Mouse (Mus musculus) megakaryocyte, embryonic 14.5 days (primary cell): ENCODE results near the gene Lbhd2. TPM values are rescaled to one million over a fixed set of nuclear protein-coding genes. Genes with fewer than 3 reads are reported as not detected.
A peak's percentile ranks its signal among the peaks of the same experiment; 100 is the strongest.

Source experiments
- H3K27me3 ChIP-seq: replicated peaks from 2 replicates; pipeline ENCODE3; 2012; ENCODE audit warnings: inconsistent platforms
- H3K36me3 ChIP-seq: replicated peaks from 2 replicates; pipeline ENCODE3; 2012; ENCODE audit warnings: low read length, inconsistent platforms, mixed read lengths
- H3K4me1 ChIP-seq: 2 replicates; pipeline ENCODE4 v1.6.1; 2012; ENCODE audit warnings: inconsistent platforms
- H3K4me3 ChIP-seq: replicated peaks from 2 replicates; pipeline ENCODE3; 2012; ENCODE audit warnings: moderate library complexity, mild to moderate bottlenecking, inconsistent platforms
- H3K9me3 ChIP-seq: 2 replicates; pipeline ENCODE4 v1.6.1; 2012; ENCODE audit warnings: inconsistent platforms
- FLI1 ChIP-seq: IDR thresholded peaks from 2 replicates; pipeline ENCODE4 v1.6.1; 2012; ENCODE audit warnings: low read length, inconsistent platforms, mixed read lengths
- GATA1 ChIP-seq: IDR thresholded peaks from 3 replicates; pipeline ENCODE4 v1.6.1; 2012; ENCODE audit warnings: mixed read lengths, low read length, inconsistent platforms, borderline replicate concordance
- polyA plus RNA-seq: library from polyadenylated mRNA; stranded (reverse); fragments of >175 nt; gene quantifications from 2 replicates; pipeline ENCODE4 v1.2.3, GENCODE M21; 2012; ENCODE audit warnings: low replicate concordance; ENCODE audit not compliant: insufficient read depth

Lbhd2 gene
- polyA plus RNA-seq, 1 experiment, result not detected

GRCm38 (mm10) chr12:111376826-111377331 lies 29.7 kb upstream of the Lbhd2 start:
- H3K9me3 ChIP-seq, result no peaks in the 10 kb centered on the region
- H3K4me3 ChIP-seq, result peak overlapping the region; percentile 97
- TF ChIP-seq GATA1 (no peak), FLI1 (no peak)
- H3K4me1 ChIP-seq, result peaks cover 52% of the 10 kb centered on the region
- peaks cover 74% of the 10 kb centered on the region for H3K27me3 ChIP-seq
- no peaks in the 10 kb centered on the region for H3K36me3 ChIP-seq

GRCm38 (mm10) chr12:111377376-111377973 lies 29.1 kb upstream of the Lbhd2 start, which contains the start of gene Cdc42bpb:
TSS of gene Cdc42bpb (minus strand) at chr12:111377718.
- peaks cover 78% of the 10 kb centered on the region for H3K27me3 ChIP-seq
- H3K9me3 ChIP-seq, result no peaks in the 10 kb centered on the region
- H3K4me3 ChIP-seq, result peak within 1 kb of the TSS; percentile 97
- peaks cover 53% of the 10 kb centered on the region for H3K4me1 ChIP-seq
- TF ChIP-seq FLI1 (no peak), GATA1 (no peak)
- H3K36me3 ChIP-seq, result no peaks in the 10 kb centered on the region

GRCm38 (mm10) chr12:111377986-111378490 lies 28.6 kb upstream of the Lbhd2 start:
- Histone ChIP-seq H3K4me3 (peak overlapping the region; percentile 97), H3K4me1 (peaks cover 54% of the 10 kb centered on the region), H3K36me3 (no peaks in the 10 kb centered on the region), H3K27me3 (peaks cover 83% of the 10 kb centered on the region), H3K9me3 (no peaks in the 10 kb centered on the region)
- TF ChIP-seq FLI1, result no peak
- TF ChIP-seq GATA1, result no peak

- H3K4me1 ChIP-seq, result peaks cover 58% of the 10 kb centered on the region
- no peaks in the 10 kb centered on the region for H3K9me3 ChIP-seq
- no peaks in the 10 kb centered on the region for H3K36me3 ChIP-seq
- peaks cover 86% of the 10 kb centered on the region for H3K27me3 ChIP-seq
- no peak for TF ChIP-seq FLI1
- TF ChIP-seq GATA1, result no peak
- no peak overlapping the region for H3K4me3 ChIP-seq
These were observed 27.8 kb upstream of the Lbhd2 start for GRCm38 (mm10) chr12:111378812-111379211.

- no peaks in the 10 kb centered on the region for H3K36me3 ChIP-seq
- H3K27me3 ChIP-seq, result peaks cover 55% of the 10 kb centered on the region
- H3K4me3 ChIP-seq, result peak overlapping the region; percentile 46
These were observed 20.5 kb upstream of the Lbhd2 start for GRCm38 (mm10) chr12:111385883-111386641.

GRCm38 (mm10) chr12:111386642-111387120 lies 19.9 kb upstream of the Lbhd2 start:
- Histone ChIP-seq H3K9me3 (peaks cover 6% of the 10 kb centered on the region), H3K27me3 (peaks cover 49% of the 10 kb centered on the region), H3K4me3 (peak overlapping the region; percentile 53), H3K4me1 (peaks cover 29% of the 10 kb centered on the region), H3K36me3 (no peaks in the 10 kb centered on the region)
- TF ChIP-seq GATA1 (no peak), FLI1 (no peak)

More at GRCm38 (mm10) chr12:111385883-111386641, 20.5 kb upstream of the Lbhd2 start:
- TF ChIP-seq GATA1 (no peak), FLI1 (no peak)
- Histone ChIP-seq H3K9me3 (peaks cover 6% of the 10 kb centered on the region), H3K4me1 (peaks cover 35% of the 10 kb centered on the region)

GRCm38 (mm10) chr12:111387146-111387545 lies 19.5 kb upstream of the Lbhd2 start:
- Histone ChIP-seq H3K4me3 (no peak overlapping the region), H3K36me3 (no peaks in the 10 kb centered on the region), H3K9me3 (peaks cover 6% of the 10 kb centered on the region), H3K4me1 (peaks cover 25% of the 10 kb centered on the region), H3K27me3 (peaks cover 45% of the 10 kb centered on the region)
- TF ChIP-seq FLI1 (no peak), GATA1 (no peak)

- no peak overlapping the region for H3K4me3 ChIP-seq
- TF ChIP-seq FLI1 (no peak), GATA1 (no peak)
- peaks cover 12% of the 10 kb centered on the region for H3K4me1 ChIP-seq
- H3K9me3 ChIP-seq, result peaks cover 12% of the 10 kb centered on the region
- H3K36me3 ChIP-seq, result no peaks in the 10 kb centered on the region
- peaks cover 54% of the 10 kb centered on the region for H3K27me3 ChIP-seq
These were observed 12.6 kb upstream of the Lbhd2 start for GRCm38 (mm10) chr12:111394008-111394407.

GRCm38 (mm10) chr12:111396997-111397396 lies 9.6 kb upstream of the Lbhd2 start:
- Histone ChIP-seq H3K36me3 (no peaks in the 10 kb centered on the region), H3K27me3 (peaks cover 72% of the 10 kb centered on the region), H3K4me1 (peaks cover 32% of the 10 kb centered on the region), H3K4me3 (no peak overlapping the region), H3K9me3 (peaks cover 12% of the 10 kb centered on the region)
- no peak for TF ChIP-seq FLI1
